Mouse (Mus musculus): ENCODE measurements around the gene Gm20388.
"Not testable (repeated sequence)": the region's sequence is repeated elsewhere in the genome, so short reads cannot be mapped to it uniquely, and the experiment has no call there.

The Gm20388 gene

GRCm38 (mm10) chr8:124150009-124150408 is 4239.4 kb downstream of the Gm20388 start:
- no peak for DNase-seq

DNA sequence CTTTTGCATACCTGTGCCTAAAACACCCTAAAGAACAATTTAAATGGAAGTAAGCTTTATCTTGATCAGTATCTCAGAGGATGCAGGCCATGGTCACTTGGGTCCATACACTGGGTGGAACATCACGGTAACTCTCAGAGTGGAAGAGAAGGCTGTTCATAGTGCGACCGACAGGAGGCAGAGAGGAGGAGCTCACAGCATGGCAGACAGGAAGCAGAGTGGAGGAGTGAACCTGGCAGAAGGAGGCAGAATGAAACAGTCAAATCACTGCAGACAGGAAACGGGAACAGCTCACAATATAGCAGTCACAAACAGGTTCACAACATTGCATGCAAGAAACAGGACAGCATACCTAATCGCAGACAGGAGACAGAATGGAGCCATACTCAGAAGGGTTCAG is 4239.9 kb downstream of the Gm20388 start:
- no peak for DNase-seq

DNA sequence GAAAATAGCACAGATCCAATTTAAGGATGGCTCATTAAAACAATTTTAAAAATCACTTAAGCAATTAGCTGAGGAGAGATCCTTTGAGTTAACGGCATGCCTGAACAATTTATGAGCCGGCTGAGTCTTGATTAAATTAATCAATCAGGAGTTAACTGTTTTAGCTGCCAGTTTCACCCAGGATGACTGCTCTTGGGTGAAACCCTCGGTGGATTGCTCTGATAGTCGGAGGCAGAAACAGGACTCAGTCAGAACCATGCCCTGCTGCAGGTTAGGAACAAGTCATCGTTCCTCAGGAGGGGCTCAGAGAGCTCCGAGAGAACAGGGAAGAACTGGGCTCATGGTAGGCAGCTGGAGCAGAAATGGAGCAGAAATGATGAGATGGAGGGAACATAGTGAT is 4241.2 kb downstream of the Gm20388 start:
- no peak for DNase-seq

DNA sequence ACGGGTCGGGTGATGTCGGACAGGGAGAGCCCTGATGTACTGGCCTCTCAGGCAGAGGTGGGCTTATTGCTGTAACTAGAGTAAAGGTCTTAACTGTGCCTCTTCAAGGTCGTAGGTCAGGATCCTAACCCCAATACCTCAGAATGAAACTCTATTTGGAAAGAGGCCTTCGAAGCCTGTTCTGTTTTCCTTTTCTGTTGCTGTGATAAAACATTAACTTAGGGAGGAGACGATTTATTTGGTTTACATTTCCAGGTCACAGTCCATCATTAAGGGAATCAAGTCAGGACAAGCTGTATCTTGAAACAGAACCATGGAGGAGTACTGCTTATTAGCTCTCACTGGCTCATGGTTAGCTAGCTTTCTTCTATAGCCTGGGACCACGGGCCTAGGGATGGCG is 4242.1 kb downstream of the Gm20388 start:
- no peak for DNase-seq

- no peak for DNase-seq
Measured at GRCm38 (mm10) chr8:124156324-124156723, 4245.7 kb downstream of the Gm20388 start.

DNA sequence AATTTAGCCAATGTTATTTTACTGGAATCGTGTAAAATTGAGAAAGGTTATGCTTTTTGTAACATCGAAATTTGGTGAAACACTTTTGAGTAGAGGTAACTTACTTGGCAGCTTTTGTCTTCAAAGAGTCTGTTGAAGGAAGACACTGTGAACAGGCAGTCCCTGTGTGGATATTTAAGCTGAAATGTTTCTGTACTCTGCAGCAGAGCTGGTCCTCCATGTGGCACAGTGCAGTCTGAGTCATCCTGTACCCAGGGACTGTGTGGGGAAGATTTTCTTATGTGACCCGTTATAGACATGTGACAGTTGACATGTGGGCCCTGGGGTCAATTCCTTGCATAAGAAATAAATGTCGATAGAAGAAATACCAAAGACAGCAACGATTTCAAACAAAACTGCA is 4251.0 kb downstream of the Gm20388 start:
- DNase-seq, result no peak

DNA sequence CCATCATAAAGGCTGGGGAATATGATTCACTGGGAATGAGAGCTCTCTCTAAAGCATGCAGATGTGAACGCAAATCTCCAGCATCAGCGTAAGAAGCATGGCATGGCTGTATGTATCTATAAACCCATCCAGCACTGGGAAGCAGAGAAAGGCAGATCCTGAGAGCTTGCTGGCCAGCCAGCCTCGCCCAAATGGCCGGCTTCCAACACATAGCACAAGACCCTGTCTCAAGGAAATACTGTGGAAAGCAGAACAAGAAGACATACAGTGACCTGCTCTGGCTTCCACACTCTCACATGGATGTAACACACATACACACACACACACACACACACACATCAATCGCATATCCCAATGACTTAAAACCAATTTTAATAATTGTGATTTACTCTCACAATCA is 4252.6 kb downstream of the Gm20388 start:
- DNase-seq, result no peak

DNA sequence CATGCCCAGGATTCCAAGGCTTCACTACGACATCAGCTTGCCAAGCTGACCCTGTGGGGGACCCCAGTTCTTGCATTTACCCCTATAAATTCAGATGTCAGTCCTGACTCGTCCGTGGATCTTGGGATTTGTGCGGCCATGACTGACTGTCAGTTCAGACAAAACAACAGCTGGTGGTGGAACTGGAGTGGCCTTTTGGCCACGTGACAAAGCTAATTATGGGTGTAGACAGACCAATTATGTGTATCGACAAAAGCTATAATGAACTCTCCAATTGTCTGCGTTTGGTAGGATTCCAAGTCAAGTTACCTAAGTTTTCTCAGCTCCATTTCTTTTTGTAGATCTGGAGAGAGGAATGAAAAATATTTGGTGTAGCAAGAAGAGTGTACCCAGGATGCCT is 4259.1 kb downstream of the Gm20388 start:
- DNase-seq, result no peak

GRCm38 (mm10) chr8:124170671-124171070 is 4260.0 kb downstream of the Gm20388 start:
- DNase-seq, result no peak

DNA sequence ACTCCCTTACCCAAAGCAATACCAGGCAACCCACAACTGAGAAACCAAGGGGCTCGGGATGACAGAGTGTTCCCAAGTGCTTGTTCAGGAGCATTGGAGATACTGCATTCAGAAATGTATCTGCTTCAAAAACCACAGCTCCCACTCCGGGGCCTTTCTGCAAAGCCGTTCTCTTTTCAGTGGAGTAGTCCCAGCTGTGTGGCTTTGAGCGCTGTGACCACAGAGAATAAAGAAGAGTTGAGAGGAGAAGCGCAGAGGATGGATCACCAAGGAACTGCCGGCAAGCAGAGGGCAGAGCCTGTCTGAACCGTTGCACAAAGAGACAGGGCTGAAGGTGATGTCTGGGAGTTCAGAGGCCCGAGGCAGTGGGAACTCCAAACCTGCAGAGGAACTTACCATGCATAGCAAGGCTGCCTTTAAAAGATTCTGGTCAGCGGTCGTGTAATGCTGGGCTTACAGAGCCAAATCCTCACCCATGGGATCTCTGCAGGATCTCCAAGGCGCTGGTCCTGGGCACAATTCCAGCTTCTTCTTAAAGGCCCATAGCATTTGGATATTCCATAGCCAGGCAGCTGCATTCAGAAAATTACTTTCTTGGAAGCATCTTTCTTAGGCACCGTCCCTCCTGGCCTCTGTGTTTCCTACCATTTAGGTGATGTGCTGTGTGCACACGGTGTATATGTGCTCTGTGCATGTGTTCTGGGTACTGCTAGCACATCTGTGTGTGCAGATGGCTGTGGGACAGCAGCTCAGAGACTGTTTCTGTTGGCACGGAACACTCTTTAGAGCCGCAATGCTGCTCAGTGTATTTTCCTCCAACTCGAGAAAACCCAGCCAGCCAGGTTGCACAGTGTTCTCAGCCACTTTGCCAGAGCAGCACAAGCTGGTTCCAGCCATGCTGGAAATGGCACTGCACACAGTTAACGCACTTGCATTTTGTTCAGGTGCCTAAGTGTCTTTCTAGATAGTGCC is 4261.2 kb downstream of the Gm20388 start:
- no peak for DNase-seq

GRCm38 (mm10) chr8:124173688-124174087 is 4263.0 kb downstream of the Gm20388 start:
- no peak for DNase-seq

- DNase-seq, result no peak
Measured at GRCm38 (mm10) chr8:124176133-124176532, 4265.5 kb downstream of the Gm20388 start.

DNA sequence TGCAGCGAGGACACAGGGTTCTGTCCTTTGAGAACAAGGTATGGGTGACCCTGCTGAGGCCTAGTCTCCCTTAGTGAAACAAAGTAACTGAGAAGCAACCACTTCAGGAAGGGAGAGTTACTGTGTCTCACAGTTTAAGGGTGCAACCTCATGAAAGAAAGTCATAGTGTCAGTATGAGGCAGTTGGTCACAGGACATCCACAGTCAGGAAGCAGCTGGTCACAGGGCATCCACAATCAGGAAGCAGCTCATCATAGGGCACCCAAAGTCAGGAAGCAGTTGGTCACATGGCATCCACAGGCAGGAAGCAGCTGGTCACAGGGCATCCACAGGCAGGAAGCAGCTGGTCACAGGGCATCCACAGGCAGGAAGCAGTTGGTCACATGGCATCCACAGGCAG is 4266.5 kb downstream of the Gm20388 start:
- DNase-seq, result not testable (repeated sequence)

DNA sequence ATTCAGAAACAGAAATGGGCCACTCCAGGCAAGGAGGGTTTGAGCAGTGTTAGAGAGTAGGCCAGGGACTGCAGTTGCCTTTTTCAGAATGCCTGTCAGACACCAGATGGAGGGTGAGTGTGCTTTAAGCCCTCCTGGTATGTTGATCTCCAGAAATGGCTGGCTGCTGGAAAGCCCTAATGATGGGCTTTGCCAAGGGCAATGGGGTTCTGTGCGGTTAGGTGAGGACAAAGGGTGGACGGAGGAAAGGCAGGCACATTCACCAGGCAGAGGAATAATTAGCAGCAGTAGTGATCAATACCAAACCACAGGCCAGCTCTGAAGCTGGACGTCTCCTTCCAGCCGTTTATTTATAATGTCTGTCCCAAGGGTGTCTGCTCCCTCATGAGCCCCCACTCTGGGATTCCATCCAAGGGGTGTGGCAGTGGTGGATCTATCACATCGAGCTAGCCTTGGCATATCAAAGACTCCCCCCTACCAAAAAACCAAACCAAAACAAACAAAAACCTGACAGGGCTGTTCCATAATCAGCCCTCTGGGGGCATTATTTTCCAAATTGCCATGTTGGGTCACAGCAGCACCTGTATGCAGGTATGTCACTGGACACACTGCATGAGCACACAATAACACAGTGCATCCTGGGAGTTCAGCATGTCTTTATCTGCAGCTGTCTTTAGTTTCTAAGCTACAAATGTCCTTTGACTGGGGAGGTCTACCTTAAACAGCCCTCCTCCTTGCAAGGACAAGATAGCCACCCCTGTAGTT is 4270.2 kb downstream of the Gm20388 start:
- DNase-seq, result no peak

DNA sequence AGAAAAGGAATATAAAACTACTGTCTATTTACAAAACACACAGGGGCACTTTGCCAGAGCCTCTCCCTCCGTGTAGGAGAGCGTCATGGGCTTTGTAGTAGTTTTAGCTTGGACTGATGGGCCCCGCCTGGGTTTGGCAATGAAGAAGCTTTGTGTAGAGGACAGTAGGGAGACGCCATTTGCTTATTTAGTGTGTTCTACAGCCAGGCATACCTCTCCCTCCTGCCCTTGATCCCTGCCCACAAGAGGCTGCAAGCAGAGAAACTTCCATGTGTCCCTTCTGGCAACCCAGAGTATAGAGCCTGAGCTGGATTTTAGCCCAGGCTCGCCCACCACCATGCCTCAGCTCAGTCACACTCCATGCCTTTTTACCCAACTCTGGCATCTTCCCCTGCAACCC is 4271.1 kb downstream of the Gm20388 start:
- DNase-seq, result no peak

- peak; percentile 10 for DNase-seq
Measured at GRCm38 (mm10) chr8:124182224-124182623, 4271.6 kb downstream of the Gm20388 start.

GRCm38 (mm10) chr8:124184078-124184477 is 4273.4 kb downstream of the Gm20388 start:
- DNase-seq, result no peak

- DNase-seq, result no peak
Measured at GRCm38 (mm10) chr8:124184507-124184906, 4273.9 kb downstream of the Gm20388 start.

DNA sequence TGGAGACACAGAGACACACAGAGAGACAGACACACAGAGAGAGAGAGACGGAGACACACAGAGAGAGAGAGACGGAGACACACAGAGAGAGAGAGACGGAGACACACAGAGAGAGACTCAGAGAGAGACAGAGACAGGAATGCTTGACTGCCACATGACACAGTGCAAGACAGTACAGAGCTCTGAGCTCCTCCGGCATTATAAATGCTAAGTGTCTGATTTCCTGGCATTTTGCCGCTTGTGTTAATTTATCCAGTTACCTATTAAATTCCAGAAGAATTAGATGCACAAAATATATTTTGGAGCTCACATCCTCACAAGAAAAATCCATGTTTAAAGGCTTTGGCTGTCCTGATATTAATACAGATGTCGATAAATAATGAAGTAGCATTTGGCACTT is 4274.4 kb downstream of the Gm20388 start:
- no peak for DNase-seq

DNA sequence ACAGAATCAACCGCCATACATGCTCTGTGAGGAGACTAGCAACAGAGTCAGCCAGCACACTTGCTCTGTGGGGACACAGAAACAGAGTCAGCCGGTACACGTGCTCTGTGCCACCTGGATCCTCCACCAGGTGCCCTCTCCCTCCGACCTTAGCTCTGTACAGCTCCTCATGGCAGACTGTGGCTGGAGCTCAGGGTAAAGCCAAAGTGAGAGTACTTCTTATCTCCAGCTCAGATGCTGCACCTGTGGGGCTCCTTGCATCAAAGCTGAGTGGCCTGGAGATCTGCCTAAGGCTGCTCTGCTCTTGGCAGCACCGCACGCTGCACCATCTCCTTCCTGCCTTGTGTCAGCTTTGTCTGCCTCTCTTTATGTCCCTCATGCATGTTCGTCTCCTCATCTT is 4279.7 kb downstream of the Gm20388 start:
- DNase-seq, result no peak

- DNase-seq, result no peak
Measured at GRCm38 (mm10) chr8:124192242-124192641, 4281.6 kb downstream of the Gm20388 start.

GRCm38 (mm10) chr8:124192976-124193375 is 4282.3 kb downstream of the Gm20388 start:
- no peak for DNase-seq

- no peak for DNase-seq
Measured at GRCm38 (mm10) chr8:124193992-124194391, 4283.4 kb downstream of the Gm20388 start.

- DNase-seq, result no peak
Measured at GRCm38 (mm10) chr8:124196195-124196594, 4285.6 kb downstream of the Gm20388 start.
